Mouse (Mus musculus) spleen, adult 2 months (tissue): Measurements from ENCODE around the gene Cdh20. TPM values are rescaled to one million over a fixed set of nuclear protein-coding genes. Genes with fewer than 3 reads are reported as not detected.

Experiments used
- DNase-seq, 2 experiments: peaks; one replicate each; pipeline versions ENCODE4 v3.0.0 to v3.0.0-alpha.2; 2012 to 2021; ENCODE audit warnings: low spot score in 2 of 2, low read depth in 1 of 2
- H3K27ac ChIP-seq: fragments of 200-500 bp; 2 replicates; pipeline ENCODE4 v1.5.1; 2012; ENCODE audit warnings: low read length, inconsistent platforms; ENCODE audit not compliant: insufficient read depth
- H3K27me3 ChIP-seq: fragments of 200-500 bp; 2 replicates; pipeline ENCODE4 v1.6.1; 2012; ENCODE audit warnings: mild to moderate bottlenecking, moderate library complexity, low read length, inconsistent platforms; ENCODE audit not compliant: control insufficient read depth, insufficient read depth
- H3K36me3 ChIP-seq: fragments of 200-500 bp; 2 replicates; pipeline ENCODE4 v1.6.1; 2012; ENCODE audit warnings: mild to moderate bottlenecking, low read length, inconsistent platforms; ENCODE audit not compliant: control insufficient read depth, insufficient read depth
- H3K4me1 ChIP-seq: fragments of 200-500 bp; 2 replicates; pipeline ENCODE4 v1.6.1; 2011; ENCODE audit warnings: inconsistent platforms; ENCODE audit not compliant: control insufficient read depth, insufficient read depth, insufficient read length
- H3K4me3 ChIP-seq: fragments of 200-500 bp; 2 replicates; pipeline ENCODE4 v1.5.1; 2011; ENCODE audit warnings: mild to moderate bottlenecking, inconsistent platforms; ENCODE audit not compliant: insufficient read depth, insufficient read length; ENCODE audit errors: extremely low read depth
- CTCF ChIP-seq: fragments of 200-500 bp; IDR thresholded peaks from 2 replicates; pipeline ENCODE4 v1.5.1; 2011; ENCODE audit warnings: mild to moderate bottlenecking, inconsistent platforms; ENCODE audit not compliant: insufficient read depth, insufficient read length, insufficient replicate concordance; ENCODE audit errors: extremely low read depth
- POLR2A ChIP-seq: fragments of 200-500 bp; IDR thresholded peaks from 2 replicates; pipeline ENCODE4 v1.6.1; 2011; ENCODE audit warnings: low read depth, low read length, inconsistent platforms
- WGBS: fragments of 180-500 bp; shearing (Covaris S2); methylation state at CpG from one replicate; pipeline ENCODE4 v1.1.7; 2018; 5-methylcytosine and 5-hydroxymethylcytosine counted together
- polyA plus RNA-seq: library from polyadenylated mRNA; depleted of rRNA; stranded (reverse); fragments of >200 nt; gene quantifications from 2 replicates; pipeline ENCODE4 v1.2.3, GENCODE M21; 2012; rRNA removed

The Cdh20 gene
- 0.08 TPM in 1 of 2 replicates, not detected in the other for polyA plus RNA-seq

DNA sequence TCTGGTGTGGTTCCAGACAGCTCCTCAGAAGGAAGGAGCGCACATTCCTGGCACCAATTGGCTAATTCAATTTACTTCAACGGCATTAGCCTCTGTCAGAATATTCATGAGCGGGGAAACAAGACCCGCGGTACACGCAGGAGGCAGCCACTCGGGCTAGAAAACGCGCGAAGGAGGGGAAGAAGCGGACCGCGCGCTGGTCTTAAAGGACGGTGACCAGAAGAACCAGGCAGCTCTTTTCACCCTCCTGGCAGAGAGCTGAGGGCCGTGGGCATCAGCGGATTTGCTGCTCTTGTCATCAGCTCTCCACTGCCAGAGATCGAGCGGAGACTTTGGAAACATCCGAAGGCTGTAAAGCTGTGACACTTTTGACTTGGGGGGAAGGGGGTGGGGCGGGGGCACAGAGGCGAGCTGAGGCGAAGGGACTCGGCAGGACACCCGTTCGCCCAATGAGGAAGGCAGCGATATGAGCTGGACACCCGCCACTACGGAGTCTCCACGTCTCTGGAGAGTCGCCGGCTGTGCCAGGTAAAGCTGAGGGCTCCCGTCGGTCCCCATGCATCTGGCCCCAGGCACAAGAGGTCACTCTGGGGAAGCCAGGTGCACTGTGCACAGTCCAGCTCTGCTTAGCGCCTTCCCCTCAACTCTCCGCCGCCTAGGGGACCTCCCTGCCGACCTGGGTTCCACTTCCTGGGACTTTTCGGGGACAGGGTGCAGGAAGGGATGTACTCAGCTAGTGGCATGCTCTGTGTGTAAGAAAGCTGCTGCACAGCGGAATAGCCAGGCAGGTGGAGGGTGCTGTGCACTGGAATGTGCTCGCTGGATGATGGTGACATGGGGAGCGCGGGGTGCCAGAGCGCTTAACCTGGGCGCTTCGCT lies at the start of gene Cdh20:
TSS of gene Cdh20 (plus strand) at position 159 of the 879 bp plus-strand sequence.
- 7% methylated on average over 46 of the region's 46 CpGs for WGBS
- H3K4me3 ChIP-seq, result no peak within 1 kb of the TSS
- DNase-seq, result no peak
- no peak within 1 kb of the TSS for H3K27ac ChIP-seq
- TF ChIP-seq CTCF, result no peak
- no peak for TF ChIP-seq POLR2A
- no peaks in the 10 kb centered on the region for H3K4me1 ChIP-seq
- H3K36me3 ChIP-seq, result no peaks in the 10 kb centered on the region
- H3K27me3 ChIP-seq, result no peaks in the 10 kb centered on the region

DNA sequence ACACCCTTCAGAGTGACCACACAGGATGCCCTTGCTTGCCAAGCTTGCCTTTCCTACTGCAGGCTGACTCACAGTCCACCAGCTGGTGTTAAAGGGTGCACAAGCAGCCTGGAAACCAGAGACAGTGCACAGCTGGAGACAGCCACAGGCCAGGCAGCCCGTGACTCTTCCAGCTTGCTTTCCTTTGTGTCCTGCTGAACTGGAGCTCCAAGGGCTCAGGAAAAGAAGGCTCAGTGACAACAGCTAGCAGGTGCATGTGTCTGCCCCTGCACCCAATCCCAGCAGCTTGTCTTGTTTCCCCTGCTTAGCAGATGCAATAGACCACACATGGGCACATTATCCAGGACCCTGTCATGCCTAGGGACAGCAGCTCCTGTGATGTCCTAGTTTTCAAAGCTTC lies 21.5 kb upstream of the Cdh20 start:
- TF ChIP-seq POLR2A (no peak), CTCF (no peak)
- H3K4me1 ChIP-seq, result no peaks in the 10 kb centered on the region
- WGBS, result 23% methylated on average over 1 of the region's 1 CpGs

DNA sequence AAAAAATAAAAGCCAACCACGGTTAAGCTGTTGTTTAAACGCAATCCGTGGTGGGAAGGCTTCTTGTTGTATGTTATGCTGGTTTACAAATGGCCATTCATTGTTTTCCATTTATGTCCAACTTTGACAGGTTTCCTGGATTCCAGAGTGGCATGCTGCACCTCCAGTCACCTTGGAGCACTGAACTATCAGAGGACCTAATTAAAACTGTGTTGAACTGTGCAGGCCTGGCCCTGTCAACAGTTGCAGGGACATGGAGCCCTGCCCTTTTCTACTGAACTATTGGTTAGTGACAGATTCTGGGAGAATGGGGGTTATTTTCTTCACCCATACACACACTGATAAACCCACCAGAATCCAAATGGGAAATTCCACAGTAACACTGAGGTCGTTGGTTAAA lies 20.9 kb upstream of the Cdh20 start:
- no peak for TF ChIP-seq CTCF
- no peak for TF ChIP-seq POLR2A
- Histone ChIP-seq H3K36me3 (no peaks in the 10 kb centered on the region), H3K4me1 (no peaks in the 10 kb centered on the region), H3K27ac (no peak overlapping the region), H3K27me3 (no peaks in the 10 kb centered on the region), H3K4me3 (no peak overlapping the region)
- 76% methylated on average over 4 of the region's 4 CpGs for WGBS
- DNase-seq, result no peak

More for the DNA sequence above, 21.5 kb upstream of the Cdh20 start:
- Histone ChIP-seq H3K27me3 (no peaks in the 10 kb centered on the region), H3K4me3 (no peak overlapping the region), H3K27ac (no peak overlapping the region), H3K36me3 (no peaks in the 10 kb centered on the region)
- DNase-seq, result no peak

GRCm38 (mm10) chr1:104754483-104754882 lies 13.8 kb upstream of the Cdh20 start:
- Histone ChIP-seq H3K27ac (no peak overlapping the region), H3K27me3 (no peaks in the 10 kb centered on the region), H3K4me1 (no peaks in the 10 kb centered on the region), H3K36me3 (no peaks in the 10 kb centered on the region), H3K4me3 (no peak overlapping the region)
- no peak for DNase-seq
- 60% methylated on average over 8 of the region's 8 CpGs for WGBS
- TF ChIP-seq POLR2A, result no peak
- TF ChIP-seq CTCF, result no peak

DNA sequence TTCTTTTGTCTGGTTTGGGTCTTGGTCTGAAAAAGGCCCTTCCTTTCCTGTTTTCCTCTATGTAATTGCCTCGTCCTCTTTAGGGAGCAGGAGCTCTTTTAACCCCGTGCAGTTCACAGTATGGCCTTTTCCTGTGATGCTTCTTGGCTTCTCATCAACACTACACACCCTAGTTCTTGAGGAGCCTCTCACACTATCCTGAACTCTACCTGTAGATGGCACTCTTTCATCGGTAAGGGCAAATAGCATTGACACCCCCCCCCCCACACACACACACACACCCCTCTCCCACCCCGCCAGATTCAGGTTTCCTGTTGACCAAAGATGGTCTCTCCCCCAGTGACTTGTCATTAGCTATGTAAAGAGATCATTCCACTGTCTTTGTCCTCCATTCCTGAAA lies 12.4 kb upstream of the Cdh20 start:
- 22% methylated on average over 4 of the region's 4 CpGs for WGBS
- no peaks in the 10 kb centered on the region for H3K36me3 ChIP-seq
- no peak overlapping the region for H3K27ac ChIP-seq
- no peak overlapping the region for H3K4me3 ChIP-seq
- H3K4me1 ChIP-seq, result no peaks in the 10 kb centered on the region
- TF ChIP-seq POLR2A (no peak), CTCF (no peak)
- H3K27me3 ChIP-seq, result no peaks in the 10 kb centered on the region
- no peak for DNase-seq

DNA sequence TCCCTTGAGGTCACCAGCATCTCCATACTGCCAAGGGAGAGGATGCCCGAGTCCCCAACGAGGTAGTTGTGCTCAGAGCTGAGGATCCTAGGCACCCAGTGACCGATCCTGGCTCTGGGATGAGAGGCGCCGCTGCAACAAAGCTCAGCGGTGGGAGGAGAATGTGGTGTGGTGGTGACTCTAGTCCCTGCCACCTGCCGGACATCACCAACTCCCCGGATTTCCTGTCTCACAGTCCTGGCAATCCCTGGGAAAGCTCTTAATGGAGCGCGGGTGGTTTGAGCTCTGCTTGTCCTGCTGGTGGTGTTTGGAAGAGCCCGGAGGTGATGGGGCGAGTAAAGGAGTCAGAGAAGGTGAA lies 900 bp downstream of the Cdh20 start:
- 5% methylated on average over 12 of the region's 12 CpGs for WGBS
- Histone ChIP-seq H3K36me3 (no peaks in the 10 kb centered on the region), H3K4me3 (no peak overlapping the region), H3K27ac (no peak overlapping the region), H3K27me3 (no peaks in the 10 kb centered on the region), H3K4me1 (no peaks in the 10 kb centered on the region)
- no peak for TF ChIP-seq CTCF
- no peak for DNase-seq

GRCm38 (mm10) chr1:104771937-104772336 lies 3.6 kb downstream of the Cdh20 start:
- H3K36me3 ChIP-seq, result no peaks in the 10 kb centered on the region
- TF ChIP-seq CTCF, result no peak
- no peak for TF ChIP-seq POLR2A
- H3K4me3 ChIP-seq, result no peak overlapping the region
- H3K4me1 ChIP-seq, result no peaks in the 10 kb centered on the region
- H3K27ac ChIP-seq, result no peak overlapping the region
- H3K27me3 ChIP-seq, result no peaks in the 10 kb centered on the region
- no peak for DNase-seq
- 55% methylated on average over 4 of the region's 4 CpGs for WGBS
